Mouse (Mus musculus) heart, adult 2 months (tissue): ENCODE measurements around the gene Sf3b3. TPM values are rescaled to one million over a fixed set of nuclear protein-coding genes. Genes with fewer than 3 reads are reported as not detected.

Experiments
- DNase-seq, 2 experiments: peaks; one replicate each; pipeline ENCODE4 v3.0.0; 2021
- H3K27ac ChIP-seq: fragments of 200-600 bp; 2 replicates; pipeline ENCODE4 v1.8.1; 2022
- H3K27me3 ChIP-seq: fragments of 200-500 bp; 2 replicates; pipeline ENCODE4 v1.6.1; 2012; ENCODE audit warnings: mild to moderate bottlenecking, low read length, inconsistent platforms, mixed read lengths; ENCODE audit not compliant: control insufficient read depth, insufficient read depth
- H3K36me3 ChIP-seq: fragments of 200-500 bp; 2 replicates; pipeline ENCODE4 v1.6.1; 2012; ENCODE audit warnings: low read length, inconsistent platforms; ENCODE audit not compliant: control insufficient read depth, insufficient read depth
- H3K4me1 ChIP-seq: fragments of 200-500 bp; 2 replicates; pipeline ENCODE4 v1.6.1; 2011; ENCODE audit warnings: low read length; ENCODE audit not compliant: control insufficient read depth, insufficient read depth
- H3K4me3 ChIP-seq: fragments of 200-600 bp; 2 replicates; pipeline ENCODE4 v1.8.1; 2022
- H3K79me2 ChIP-seq: fragments of 200-500 bp; replicated peaks from 2 replicates; pipeline ENCODE4 v1.6.1; 2012; ENCODE audit warnings: mild to moderate bottlenecking, inconsistent platforms, low read length, moderate library complexity, mixed read lengths; ENCODE audit not compliant: control insufficient read depth, insufficient read depth
- H3K9ac ChIP-seq: fragments of 200-500 bp; 2 replicates; pipeline ENCODE4 v1.6.1; 2012; ENCODE audit warnings: low read depth, mild to moderate bottlenecking, control low read depth, inconsistent platforms, low read length, mixed read lengths
- CTCF ChIP-seq: fragments of 200-600 bp; IDR thresholded peaks from 2 replicates; pipeline ENCODE4 v1.8.1; 2022; ENCODE audit warnings: antibody characterized with exemption, mild to moderate bottlenecking, moderate library complexity
- EP300 ChIP-seq: fragments of 200-500 bp; IDR thresholded peaks from 2 replicates; pipeline ENCODE4 v1.6.1; 2011; ENCODE audit warnings: low read depth, low read length, control low read depth; ENCODE audit not compliant: insufficient read depth
- POLR2A ChIP-seq: fragments of 200-500 bp; IDR thresholded peaks from 2 replicates; pipeline ENCODE4 v1.6.1; 2011; ENCODE audit warnings: mild to moderate bottlenecking, low read depth, low read length, control low read depth; ENCODE audit not compliant: insufficient read depth
- WGBS: fragments of 180-500 bp; shearing (Covaris S2); methylation state at CpG from one replicate; pipeline ENCODE4 v1.1.7; 2018; 5-methylcytosine and 5-hydroxymethylcytosine counted together
- intact Hi-C: fragments of 180-260 bp; cut with DNase I; formaldehyde crosslinking; loops from one replicate; pipeline ENCODE4 v1.15.1; 2025
- polyA plus RNA-seq: library from polyadenylated mRNA; depleted of rRNA; stranded (reverse); fragments of >200 nt; gene quantifications from 2 replicates; pipeline ENCODE4 v1.2.3, GENCODE M21; 2012
- total RNA-seq, 2 experiments: library from RNA; stranded (reverse); gene quantifications; 2 replicates each; pipeline ENCODE4 v1.2.3; 2021

The Sf3b3 gene
- total and polyA plus RNA-seq, 3 experiments, result 19.2 to 39.7 (median 38.3) TPM

- Histone ChIP-seq H3K36me3 (peaks cover 15% of the 10 kb centered on the region), H3K9ac (no peak overlapping the region), H3K27me3 (no peaks in the 10 kb centered on the region), H3K4me3 (no peak overlapping the region), H3K79me2 (no peaks in the 10 kb centered on the region), H3K27ac (no peak overlapping the region), H3K4me1 (no peaks in the 10 kb centered on the region)
- TF ChIP-seq EP300 (no peak), CTCF (no peak), POLR2A (no peak)
- intact Hi-C loops, result no loop called here
- no peak for DNase-seq
- 79% methylated on average over 3 of the region's 3 CpGs for WGBS
These were observed 24.6 kb downstream of the Sf3b3 start for GRCm38 (mm10) chr8:110821960-110822359.

DNA sequence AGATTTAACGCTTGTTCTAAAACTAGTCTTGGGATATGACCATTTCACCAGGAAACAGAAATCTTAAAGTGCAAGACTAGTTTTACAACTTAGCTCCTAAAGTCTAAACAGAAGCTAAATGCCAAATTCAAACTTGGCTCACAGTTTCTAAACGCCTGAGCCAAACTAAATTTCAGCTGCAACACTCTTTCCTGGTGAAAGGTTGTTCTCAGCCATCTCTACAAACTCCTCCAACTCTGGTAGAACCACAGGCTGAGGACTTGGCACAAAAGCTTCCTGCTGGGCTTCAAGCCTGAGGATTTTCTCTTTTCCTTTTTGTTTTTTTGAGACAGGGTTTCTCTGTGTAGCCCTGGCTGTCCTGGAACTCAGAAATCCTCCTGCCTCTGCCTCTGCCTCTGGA lies 26.3 kb downstream of the Sf3b3 start:
- Histone ChIP-seq H3K27ac (no peak overlapping the region), H3K27me3 (no peaks in the 10 kb centered on the region), H3K4me3 (no peak overlapping the region), H3K4me1 (no peaks in the 10 kb centered on the region), H3K36me3 (peaks cover 14% of the 10 kb centered on the region), H3K9ac (no peak overlapping the region), H3K79me2 (no peaks in the 10 kb centered on the region)
- DNase-seq, result no peak
- TF ChIP-seq CTCF, result no peak
- TF ChIP-seq POLR2A, result no peak
- no peak for TF ChIP-seq EP300
- 78% methylated on average over 2 of the region's 2 CpGs for WGBS
- intact Hi-C loops, result no loop called here

GRCm38 (mm10) chr8:110818593-110818992 lies 28.0 kb downstream of the Sf3b3 start:
- peaks cover 16% of the 10 kb centered on the region for H3K36me3 ChIP-seq

GRCm38 (mm10) chr8:110816990-110817389 lies 29.6 kb downstream of the Sf3b3 start:
- intact Hi-C loops, result loop anchor here (5.0 to 10.0 kb wide), 2 partner anchors 65 to 172 kb away; no protein-coding TSS in a partner anchor
- Histone ChIP-seq H3K27me3 (no peaks in the 10 kb centered on the region), H3K79me2 (no peaks in the 10 kb centered on the region), H3K36me3 (peaks cover 16% of the 10 kb centered on the region), H3K27ac (no peak overlapping the region), H3K9ac (no peak overlapping the region), H3K4me1 (no peaks in the 10 kb centered on the region), H3K4me3 (no peak overlapping the region)
- no peak for DNase-seq
- TF ChIP-seq CTCF (no peak), EP300 (no peak), POLR2A (no peak)
- 93% methylated on average over 1 of the region's 1 CpGs for WGBS

More at GRCm38 (mm10) chr8:110818593-110818992, 28.0 kb downstream of the Sf3b3 start:
- no peaks in the 10 kb centered on the region for H3K4me1 ChIP-seq
- intact Hi-C loops, result loop anchor here (5.0 to 10.0 kb wide), 2 partner anchors 66 to 174 kb away; no protein-coding TSS in a partner anchor
- no peak for DNase-seq
- H3K79me2 ChIP-seq, result no peaks in the 10 kb centered on the region
- H3K9ac ChIP-seq, result no peak overlapping the region
- WGBS, result 76% methylated on average over 3 of the region's 3 CpGs
- TF ChIP-seq CTCF (peak; percentile 27), EP300 (no peak)
- H3K27me3 ChIP-seq, result no peaks in the 10 kb centered on the region
- no peak overlapping the region for H3K27ac ChIP-seq
- H3K4me3 ChIP-seq, result no peak overlapping the region

GRCm38 (mm10) chr8:110815308-110815707 lies 31.3 kb downstream of the Sf3b3 start:
- DNase-seq, result no peak
- TF ChIP-seq POLR2A (no peak), EP300 (no peak), CTCF (no peak)
- no peak overlapping the region for H3K9ac ChIP-seq
- no peak overlapping the region for H3K27ac ChIP-seq
- 63% methylated on average over 3 of the region's 3 CpGs for WGBS
- intact Hi-C loops, result loop anchor here (5.0 to 10.0 kb wide), 2 partner anchors 63 to 171 kb away; no protein-coding TSS in a partner anchor
- peaks cover 13% of the 10 kb centered on the region for H3K36me3 ChIP-seq
- H3K4me3 ChIP-seq, result no peak overlapping the region
- no peaks in the 10 kb centered on the region; the same call in 1 of the 2 replicates for H3K4me1 ChIP-seq
- H3K79me2 ChIP-seq, result no peaks in the 10 kb centered on the region
- H3K27me3 ChIP-seq, result no peaks in the 10 kb centered on the region

GRCm38 (mm10) chr8:110813081-110813812 lies 33.3 kb downstream of the Sf3b3 start:
- intact Hi-C loops, result loop anchor here (10.0 kb wide), 1 partner anchor 168 kb away; no protein-coding TSS in a partner anchor

More at GRCm38 (mm10) chr8:110813081-110813812, 33.3 kb downstream of the Sf3b3 start:
- WGBS, result 88% methylated on average over 7 of the region's 7 CpGs
- TF ChIP-seq CTCF (no peak), POLR2A (no peak), EP300 (no peak)
- H3K9ac ChIP-seq, result no peak overlapping the region
- no peak for DNase-seq
- H3K4me1 ChIP-seq, result peaks cover 7% of the 10 kb centered on the region
- H3K27me3 ChIP-seq, result no peaks in the 10 kb centered on the region
- peaks cover 13% of the 10 kb centered on the region for H3K36me3 ChIP-seq
- no peak overlapping the region for H3K4me3 ChIP-seq
- no peak overlapping the region for H3K27ac ChIP-seq
- no peaks in the 10 kb centered on the region for H3K79me2 ChIP-seq
